Mouse (Mus musculus): ENCODE measurements around the gene Lbr. TPM values are rescaled to one million over a fixed set of nuclear protein-coding genes. Genes with fewer than 3 reads are reported as not detected.
A peak's percentile ranks its signal among the peaks of the same experiment; 100 is the strongest.

Gene Lbr
- 344 and 351 TPM in 2 replicates for total RNA-seq (2017)

- ATAC-seq (ENCODE audit: extremely low read depth, insufficient number of reproducible peaks, low FRiP score, poor library complexity, severe bottlenecking) = no peak; the same call in 1 of the 2 replicates
These were observed at the start of gene Lbr for GRCm38 (mm10) chr1:181842781-181843180. TSS of gene Lbr (minus strand) at chr1:181843046.

GRCm38 (mm10) chr1:181889670-181890069 is 46.8 kb upstream of the Lbr start:
- ATAC-seq (ENCODE audit: extremely low read depth, insufficient number of reproducible peaks, low FRiP score, poor library complexity, severe bottlenecking) = no peak

- ATAC-seq (ENCODE audit: extremely low read depth, insufficient number of reproducible peaks, low FRiP score, poor library complexity, severe bottlenecking) = peak; percentile 98
These were observed 46.0 kb upstream of the Lbr start for GRCm38 (mm10) chr1:181888801-181889200.

- peak; percentile 86 for ATAC-seq (ENCODE audit: extremely low read depth, insufficient number of reproducible peaks, low FRiP score, poor library complexity, severe bottlenecking)
These were observed 38.7 kb upstream of the Lbr start for GRCm38 (mm10) chr1:181881532-181881931.

GRCm38 (mm10) chr1:181880752-181881325 is 38.0 kb upstream of the Lbr start:
- ATAC-seq (ENCODE audit: extremely low read depth, insufficient number of reproducible peaks, low FRiP score, poor library complexity, severe bottlenecking) = no peak

DNA sequence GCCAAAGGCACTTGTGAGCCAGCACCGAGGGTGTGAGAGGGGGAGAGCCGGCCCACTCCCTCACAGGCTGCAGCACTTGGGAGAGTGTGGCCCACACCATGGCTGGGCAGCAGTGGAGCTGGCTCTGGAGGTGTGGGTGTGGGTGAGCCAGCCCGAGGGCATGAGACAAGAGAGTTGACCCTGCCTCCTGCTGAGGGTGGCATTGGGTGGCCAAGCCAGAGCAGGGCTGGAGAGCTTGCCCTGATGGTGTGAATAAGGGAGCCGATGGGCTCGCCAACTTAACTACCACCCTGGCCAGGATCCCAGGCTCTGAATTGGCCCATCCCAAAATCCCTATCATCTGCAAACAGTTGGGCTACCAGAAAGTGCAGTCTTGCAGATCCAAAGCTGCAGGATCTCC is 35.6 kb upstream of the Lbr start:
- no peak for ATAC-seq (ENCODE audit: extremely low read depth, insufficient number of reproducible peaks, low FRiP score, poor library complexity, severe bottlenecking)

GRCm38 (mm10) chr1:181877088-181877487 is 34.2 kb upstream of the Lbr start:
- peak; percentile 65 for ATAC-seq (ENCODE audit: extremely low read depth, insufficient number of reproducible peaks, low FRiP score, poor library complexity, severe bottlenecking)

DNA sequence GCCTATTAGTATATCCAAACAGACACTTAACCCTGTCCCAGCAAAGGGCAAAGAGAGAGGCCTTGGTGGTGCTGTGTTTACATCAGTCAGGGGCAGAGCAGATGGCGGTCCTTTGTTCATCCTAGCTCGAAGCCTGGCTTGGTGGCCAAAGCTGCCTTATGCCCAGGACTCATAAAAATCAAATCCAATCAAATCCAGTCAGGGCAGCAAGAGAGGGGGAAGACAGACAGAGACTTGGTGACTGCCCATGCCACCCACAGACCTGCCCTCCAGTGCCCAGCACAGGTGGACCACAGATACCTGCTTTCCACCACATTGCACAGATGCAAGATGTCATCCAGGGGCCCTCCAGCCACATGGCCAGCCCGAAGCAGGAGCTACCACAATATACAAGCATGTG is 33.8 kb upstream of the Lbr start:
- no peak for ATAC-seq (ENCODE audit: extremely low read depth, insufficient number of reproducible peaks, low FRiP score, poor library complexity, severe bottlenecking)

GRCm38 (mm10) chr1:181873086-181873920 is 30.5 kb upstream of the Lbr start:
- no peak for ATAC-seq (ENCODE audit: extremely low read depth, insufficient number of reproducible peaks, low FRiP score, poor library complexity, severe bottlenecking)

DNA sequence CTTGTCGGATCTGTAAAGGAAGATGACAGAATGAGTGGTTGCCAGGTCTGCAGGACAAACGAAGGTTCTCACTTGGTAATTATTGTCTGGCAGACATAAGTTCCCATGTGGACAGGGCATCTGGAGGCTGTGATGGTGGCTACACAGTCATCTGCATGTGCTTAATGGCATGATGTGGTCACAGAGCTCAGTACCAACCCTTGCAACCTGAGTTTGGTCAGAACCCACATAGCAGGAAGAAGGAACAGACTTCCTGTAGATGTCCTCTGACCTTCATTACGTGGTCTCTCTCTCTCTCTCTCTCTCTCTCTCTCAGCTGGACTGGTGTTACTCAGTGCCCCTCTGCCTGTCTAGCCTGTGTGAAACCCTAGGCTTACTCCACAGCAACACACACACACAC is 29.8 kb upstream of the Lbr start:
- ATAC-seq (ENCODE audit: extremely low read depth, insufficient number of reproducible peaks, low FRiP score, poor library complexity, severe bottlenecking) = no peak

DNA sequence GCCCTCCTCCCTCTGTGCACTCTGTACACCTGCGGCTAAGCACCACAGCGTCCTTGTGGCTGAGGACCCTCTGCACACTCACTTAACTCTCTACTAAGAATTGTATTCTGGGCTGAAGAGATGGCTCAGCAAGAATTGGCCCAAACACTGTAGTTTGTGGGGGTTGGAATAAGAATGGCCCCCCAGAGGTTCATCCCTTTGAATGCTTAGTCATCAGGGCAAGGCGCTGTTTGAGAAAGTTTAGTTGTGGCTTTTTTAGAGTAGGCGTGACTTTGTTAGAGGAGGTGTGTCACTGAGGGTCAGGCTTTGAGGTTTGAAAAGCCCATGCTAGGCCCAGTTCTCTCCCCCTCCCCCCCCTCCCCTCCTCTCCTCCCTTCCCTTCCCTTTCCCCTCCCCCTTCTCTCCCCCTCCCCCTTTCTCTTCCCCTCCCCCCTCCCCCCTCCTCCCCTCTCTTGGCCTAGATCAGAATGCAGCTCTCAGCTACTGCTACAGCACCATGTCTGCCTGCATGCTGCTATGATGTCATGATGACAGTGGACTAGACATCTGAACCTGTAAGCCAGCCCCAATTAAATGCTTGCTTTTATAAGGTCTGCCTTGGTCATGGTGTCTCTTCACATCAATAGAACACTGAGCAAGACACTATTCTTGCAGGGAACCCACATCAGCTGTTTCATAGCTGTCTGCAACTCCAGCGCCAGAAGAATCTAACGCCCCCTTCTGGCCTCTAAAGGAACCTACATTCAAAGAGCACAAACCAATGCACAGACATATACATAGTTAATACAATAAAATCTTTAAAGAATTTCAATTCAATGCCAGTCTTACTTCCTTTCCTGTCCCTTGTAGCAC is 23.8 kb upstream of the Lbr start:
- peak; percentile 40 for ATAC-seq (ENCODE audit: extremely low read depth, insufficient number of reproducible peaks, low FRiP score, poor library complexity, severe bottlenecking)

- no peak; the same call in none of the 2 replicates for ATAC-seq (ENCODE audit: extremely low read depth, insufficient number of reproducible peaks, low FRiP score, poor library complexity, severe bottlenecking)
These were observed 23.0 kb upstream of the Lbr start for GRCm38 (mm10) chr1:181865863-181866216.

GRCm38 (mm10) chr1:181864971-181865862 is 22.4 kb upstream of the Lbr start:
- ATAC-seq (ENCODE audit: extremely low read depth, insufficient number of reproducible peaks, low FRiP score, poor library complexity, severe bottlenecking) = peak; percentile 23; the same call in 1 of the 2 replicates

DNA sequence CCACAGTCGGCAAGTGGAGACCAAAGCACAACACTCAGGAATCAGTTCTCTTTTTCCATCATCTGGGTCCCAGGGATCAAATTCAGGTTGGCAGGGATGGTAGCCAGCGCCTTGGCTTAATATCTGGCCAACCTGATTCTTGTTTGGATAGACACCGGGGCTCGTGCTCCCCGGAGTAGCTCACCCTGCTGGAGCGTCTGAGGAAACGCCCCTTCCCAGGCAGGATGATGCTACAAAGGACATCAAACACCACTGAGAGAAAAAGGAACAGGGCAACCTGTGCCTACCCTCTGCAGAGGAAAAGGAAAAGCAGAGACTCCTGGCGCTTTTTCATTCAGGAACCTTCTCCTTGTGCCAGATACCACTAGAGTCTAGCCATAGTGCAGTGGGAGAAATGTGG is 20.6 kb upstream of the Lbr start:
- ATAC-seq (ENCODE audit: extremely low read depth, insufficient number of reproducible peaks, low FRiP score, poor library complexity, severe bottlenecking) = no peak

DNA sequence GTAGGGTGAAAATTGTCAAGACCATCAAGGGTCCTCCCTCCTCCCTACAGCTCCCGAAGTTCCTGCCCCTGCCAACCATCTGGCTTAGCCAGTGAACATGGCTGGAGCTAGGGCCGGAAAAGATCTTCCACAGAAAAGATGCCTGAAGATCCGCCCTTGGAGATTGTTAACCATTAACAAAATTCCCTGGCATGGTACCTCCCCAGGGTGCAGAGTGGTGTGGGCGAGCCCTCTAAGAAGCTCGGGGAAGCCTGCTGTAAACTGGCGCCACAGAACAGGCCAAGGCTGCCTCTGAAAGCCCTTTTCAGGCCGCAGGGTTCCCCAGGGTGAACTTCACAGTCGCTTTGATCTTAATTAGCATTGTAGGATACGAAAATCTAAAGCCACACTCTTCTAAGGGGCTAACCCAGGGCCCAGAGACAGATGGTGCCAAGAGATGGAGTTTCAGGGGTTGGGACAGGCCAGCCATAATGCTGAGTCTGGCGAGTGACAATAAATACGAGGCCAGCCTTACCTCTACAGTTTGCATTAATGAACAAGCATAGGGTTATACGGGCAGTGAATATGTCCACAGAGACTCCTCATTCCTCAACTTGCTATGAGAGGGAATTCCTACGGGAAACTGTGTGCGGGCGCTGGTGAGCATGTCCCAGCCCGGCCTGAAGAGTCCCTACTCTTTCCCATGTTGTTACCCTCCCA is 20.0 kb upstream of the Lbr start:
- no peak for ATAC-seq (ENCODE audit: extremely low read depth, insufficient number of reproducible peaks, low FRiP score, poor library complexity, severe bottlenecking)

GRCm38 (mm10) chr1:181861181-181861902 is 18.5 kb upstream of the Lbr start:
- ATAC-seq (ENCODE audit: extremely low read depth, insufficient number of reproducible peaks, low FRiP score, poor library complexity, severe bottlenecking) = no peak

GRCm38 (mm10) chr1:181860659-181861058 is 17.8 kb upstream of the Lbr start:
- ATAC-seq (ENCODE audit: extremely low read depth, insufficient number of reproducible peaks, low FRiP score, poor library complexity, severe bottlenecking) = peak; percentile 96

DNA sequence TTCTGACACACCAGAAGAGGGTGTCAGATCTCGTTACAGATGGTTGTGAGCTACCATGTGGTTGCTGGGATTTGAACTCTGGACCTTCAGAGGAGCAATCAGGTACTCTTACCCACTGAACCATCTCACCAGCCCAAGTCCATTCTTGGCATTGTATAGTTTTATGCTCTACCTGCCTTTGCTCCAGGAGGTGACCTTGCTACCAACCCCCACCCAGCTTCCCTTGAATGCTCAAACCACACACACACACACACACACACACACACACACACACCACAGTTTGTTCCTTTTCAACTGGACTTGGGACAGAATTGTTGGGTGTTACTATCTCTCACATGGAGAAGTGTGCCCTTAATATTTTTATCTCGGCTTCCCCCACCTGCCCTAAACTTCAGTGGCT is 13.5 kb upstream of the Lbr start:
- ATAC-seq (ENCODE audit: extremely low read depth, insufficient number of reproducible peaks, low FRiP score, poor library complexity, severe bottlenecking) = no peak
